Mouse (Mus musculus): ENCODE results near the gene Elmo3. TPM values are rescaled to one million over a fixed set of nuclear protein-coding genes. Genes with fewer than 3 reads are reported as not detected.
A peak's percentile ranks its signal among the peaks of the same experiment; 100 is the strongest.

The Elmo3 gene
- polyA plus RNA-seq, 1 experiment from 2014 or later: 1.6 TPM

GRCm38 (mm10) chr8:105293405-105293804 lies 12.0 kb upstream of the Elmo3 start:
- Histone ChIP-seq H3K27me3 (peaks cover 26% of the 10 kb centered on the region), H3K27ac (no peak overlapping the region), H3K9ac (no peak overlapping the region; the same call in 1 of the 2 replicates), H3K4me2 (no peak overlapping the region), H3K4me3 (no peak overlapping the region), H3K4me1 (replicated peaks) (peaks cover 35% of the 10 kb centered on the region), H3K9me3 (no peaks in the 10 kb centered on the region), H3K36me3 (no peaks in the 10 kb centered on the region)
- ATAC-seq (ENCODE audit: low FRiP score): no peak
- 65% methylated on average over 19 of the region's 19 CpGs for WGBS

- ATAC-seq (ENCODE audit: low FRiP score): no peak
- Histone ChIP-seq H3K27ac (no peak overlapping the region), H3K27me3 (peaks cover 26% of the 10 kb centered on the region), H3K4me1 (replicated peaks) (peaks cover 42% of the 10 kb centered on the region), H3K4me3 (peak overlapping the region; percentile 5; the same call in 1 of the 2 replicates), H3K36me3 (peaks cover 9% of the 10 kb centered on the region), H3K9me3 (no peaks in the 10 kb centered on the region), H3K4me2 (0 out of 2 replicates have a peak overlapping the region, but pooled peaks have one; percentile 21), H3K9ac (no peak overlapping the region)
- WGBS: 74% methylated on average over 9 of the region's 9 CpGs
These were observed 10.6 kb upstream of the Elmo3 start for GRCm38 (mm10) chr8:105294776-105295175.

- no peak for ATAC-seq (ENCODE audit: low FRiP score)
- no peaks in the 10 kb centered on the region for H3K9me3 ChIP-seq
- H3K9ac ChIP-seq: no peak overlapping the region
- 0 out of 2 replicates have a peak overlapping the region, but pooled peaks have one; percentile 21 for H3K4me2 ChIP-seq
- peak overlapping the region; percentile 8; the same call in 1 of the 2 replicates for H3K4me3 ChIP-seq
- peaks cover 40% of the 10 kb centered on the region for H3K4me1 ChIP-seq (replicated peaks)
- 73% methylated on average over 11 of the region's 11 CpGs for WGBS
- peaks cover 25% of the 10 kb centered on the region for H3K27me3 ChIP-seq
- H3K27ac ChIP-seq: no peak overlapping the region
- H3K36me3 ChIP-seq: peaks cover 14% of the 10 kb centered on the region
These were observed 10.1 kb upstream of the Elmo3 start for GRCm38 (mm10) chr8:105295256-105295655.

DNA sequence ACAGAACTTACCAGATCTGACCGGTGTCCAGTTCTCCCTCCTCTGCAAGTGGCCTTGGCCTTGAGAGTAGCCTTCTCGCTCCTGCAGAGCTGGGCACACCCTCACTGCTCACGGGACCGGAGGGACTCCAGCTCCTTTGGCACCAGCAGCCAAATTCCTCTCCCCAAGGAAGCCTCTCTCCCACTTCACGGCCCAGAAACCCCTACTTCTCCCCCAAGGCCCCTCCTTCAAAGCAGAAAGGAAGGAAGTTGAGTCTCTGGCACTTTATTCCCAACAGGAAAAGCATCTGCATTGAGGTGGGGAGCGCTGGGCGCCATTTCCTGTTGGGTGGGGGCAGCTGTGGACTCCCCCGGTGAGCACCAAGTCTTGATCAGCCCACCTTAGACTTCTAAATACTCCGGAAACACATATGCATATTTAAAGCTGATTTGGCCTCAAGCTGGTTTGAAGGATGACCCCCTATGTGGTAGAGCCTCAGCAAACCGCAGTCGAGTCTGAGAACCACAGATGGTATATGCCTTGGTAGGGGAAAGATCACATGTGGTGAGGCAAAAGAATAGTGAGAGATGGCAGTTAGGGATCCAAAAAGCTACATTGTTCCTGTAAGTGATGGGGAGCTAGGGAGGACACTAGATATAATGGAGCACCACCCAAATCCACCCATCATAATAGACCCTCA lies 9.4 kb upstream of the Elmo3 start, which contains the start of gene Exoc3l:
Exoc3l (minus strand) TSS at position 207 of the 679 bp plus-strand sequence.
- peaks cover 22% of the 10 kb centered on the region for H3K36me3 ChIP-seq
- H3K9ac ChIP-seq: 0 out of 2 replicates have a peak within 1 kb of the TSS, but pooled peaks have one; percentile 98
- H3K27ac ChIP-seq: no peak within 1 kb of the TSS
- peaks cover 32% of the 10 kb centered on the region for H3K4me1 ChIP-seq (replicated peaks)
- no peak for ATAC-seq (ENCODE audit: low FRiP score)
- H3K4me3 ChIP-seq: peak within 1 kb of the TSS; percentile 100
- H3K4me2 ChIP-seq: peak within 1 kb of the TSS; percentile 99
- H3K27me3 ChIP-seq: peaks cover 19% of the 10 kb centered on the region
- 61% methylated on average over 11 of the region's 11 CpGs for WGBS
- no peaks in the 10 kb centered on the region for H3K9me3 ChIP-seq

GRCm38 (mm10) chr8:105297511-105298192 lies 7.7 kb upstream of the Elmo3 start, which contains the start of gene E2f4:
TSS of gene E2f4 (plus strand) at chr8:105297663.
- WGBS: under 1% methylated on average over 58 of the region's 58 CpGs
- Histone ChIP-seq H3K27me3 (peaks cover 12% of the 10 kb centered on the region), H3K27ac (peak within 1 kb of the TSS; percentile 76)

DNA sequence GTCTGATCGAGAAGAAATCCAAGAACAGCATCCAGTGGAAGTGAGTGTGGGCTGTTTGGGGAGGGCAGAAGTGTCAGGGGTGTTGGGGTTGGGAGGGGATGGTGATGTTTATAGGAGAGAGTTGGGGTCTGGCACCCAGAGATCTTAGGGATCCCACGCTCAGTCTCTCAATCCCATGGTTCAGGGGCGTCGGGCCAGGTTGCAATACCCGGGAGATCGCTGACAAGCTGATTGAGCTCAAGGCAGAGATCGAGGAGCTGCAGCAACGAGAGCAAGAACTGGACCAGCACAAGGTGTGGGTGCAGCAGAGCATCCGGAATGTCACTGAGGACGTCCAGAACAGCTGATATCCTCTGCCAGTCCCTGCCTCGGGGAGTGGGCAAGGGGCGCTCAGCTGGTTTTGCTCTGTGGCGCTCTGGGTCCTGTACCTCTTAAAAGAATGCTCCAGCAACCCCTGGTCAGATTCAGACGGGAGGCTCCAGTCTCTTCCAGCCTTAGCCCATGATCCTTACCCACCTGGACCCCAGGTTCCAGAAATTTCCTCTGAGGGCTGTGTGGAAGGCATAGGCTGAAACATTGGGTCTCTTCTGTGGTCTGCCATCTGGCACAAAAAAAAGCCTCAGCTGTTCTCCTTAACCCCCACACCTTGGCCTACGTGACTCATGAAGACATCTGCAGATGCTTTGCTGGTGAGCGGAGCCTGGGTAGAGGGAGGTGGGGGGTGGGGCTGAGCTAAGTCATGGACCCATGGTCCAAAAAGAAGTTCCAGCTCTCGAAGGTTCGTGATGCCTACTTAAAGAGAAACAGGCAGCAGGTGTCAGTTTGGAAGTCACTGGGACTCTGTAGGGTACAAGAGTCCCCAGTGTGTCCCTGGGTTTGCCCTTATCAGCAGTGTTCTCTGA lies 6.8 kb upstream of the Elmo3 start:
- 59% methylated on average over 18 of the region's 18 CpGs for WGBS
- Histone ChIP-seq H3K4me1 (replicated peaks) (peaks cover 30% of the 10 kb centered on the region), H3K36me3 (peaks cover 46% of the 10 kb centered on the region), H3K9ac (peak overlapping the region; percentile 98), H3K4me2 (peak overlapping the region; percentile 99), H3K4me3 (peak overlapping the region; percentile 100), H3K27ac (no peak overlapping the region), H3K27me3 (peaks cover 6% of the 10 kb centered on the region; the same call in 1 of the 2 replicates), H3K9me3 (no peaks in the 10 kb centered on the region)
- ATAC-seq (ENCODE audit: low FRiP score): no peak

More at GRCm38 (mm10) chr8:105297511-105298192, 7.7 kb upstream of the Elmo3 start, which contains the start of gene E2f4:
- Histone ChIP-seq H3K9ac (peak within 1 kb of the TSS; percentile 98), H3K4me2 (peak within 1 kb of the TSS; percentile 99), H3K4me1 (replicated peaks) (peaks cover 30% of the 10 kb centered on the region), H3K4me3 (peak within 1 kb of the TSS; percentile 100), H3K36me3 (peaks cover 38% of the 10 kb centered on the region), H3K9me3 (no peaks in the 10 kb centered on the region)
- ATAC-seq (ENCODE audit: low FRiP score): peak; percentile 86

- H3K4me1 ChIP-seq (replicated peaks): peaks cover 40% of the 10 kb centered on the region
These were observed 5.4 kb upstream of the Elmo3 start for GRCm38 (mm10) chr8:105299962-105300361.

GRCm38 (mm10) chr8:105303396-105303795 lies 2.0 kb upstream of the Elmo3 start:
- Histone ChIP-seq H3K4me2 (no peak overlapping the region), H3K4me1 (replicated peaks) (peaks cover 42% of the 10 kb centered on the region), H3K9me3 (no peaks in the 10 kb centered on the region), H3K27ac (no peak overlapping the region), H3K4me3 (no peak overlapping the region), H3K36me3 (peaks cover 78% of the 10 kb centered on the region), H3K27me3 (no peaks in the 10 kb centered on the region), H3K9ac (no peak overlapping the region)
- ATAC-seq (ENCODE audit: low FRiP score): no peak
- WGBS: 88% methylated on average over 8 of the region's 8 CpGs

More at GRCm38 (mm10) chr8:105299962-105300361, 5.4 kb upstream of the Elmo3 start:
- WGBS: 97% methylated on average over 8 of the region's 8 CpGs
- Histone ChIP-seq H3K9me3 (no peaks in the 10 kb centered on the region), H3K27ac (no peak overlapping the region), H3K9ac (no peak overlapping the region), H3K4me3 (no peak overlapping the region), H3K4me2 (no peak overlapping the region), H3K36me3 (peaks cover 59% of the 10 kb centered on the region), H3K27me3 (peaks cover 6% of the 10 kb centered on the region; the same call in 1 of the 2 replicates)
- no peak for ATAC-seq (ENCODE audit: low FRiP score)

GRCm38 (mm10) chr8:105303874-105304273 lies 1.5 kb upstream of the Elmo3 start:
- WGBS: 82% methylated on average over 9 of the region's 9 CpGs
- no peak for ATAC-seq (ENCODE audit: low FRiP score)
- Histone ChIP-seq H3K36me3 (peaks cover 80% of the 10 kb centered on the region), H3K9ac (no peak overlapping the region; the same call in 1 of the 2 replicates), H3K27ac (0 out of 2 replicates have a peak overlapping the region, but pooled peaks have one; percentile 53), H3K4me3 (no peak overlapping the region), H3K4me2 (no peak overlapping the region), H3K4me1 (replicated peaks) (peaks cover 37% of the 10 kb centered on the region), H3K27me3 (no peaks in the 10 kb centered on the region), H3K9me3 (no peaks in the 10 kb centered on the region)

DNA sequence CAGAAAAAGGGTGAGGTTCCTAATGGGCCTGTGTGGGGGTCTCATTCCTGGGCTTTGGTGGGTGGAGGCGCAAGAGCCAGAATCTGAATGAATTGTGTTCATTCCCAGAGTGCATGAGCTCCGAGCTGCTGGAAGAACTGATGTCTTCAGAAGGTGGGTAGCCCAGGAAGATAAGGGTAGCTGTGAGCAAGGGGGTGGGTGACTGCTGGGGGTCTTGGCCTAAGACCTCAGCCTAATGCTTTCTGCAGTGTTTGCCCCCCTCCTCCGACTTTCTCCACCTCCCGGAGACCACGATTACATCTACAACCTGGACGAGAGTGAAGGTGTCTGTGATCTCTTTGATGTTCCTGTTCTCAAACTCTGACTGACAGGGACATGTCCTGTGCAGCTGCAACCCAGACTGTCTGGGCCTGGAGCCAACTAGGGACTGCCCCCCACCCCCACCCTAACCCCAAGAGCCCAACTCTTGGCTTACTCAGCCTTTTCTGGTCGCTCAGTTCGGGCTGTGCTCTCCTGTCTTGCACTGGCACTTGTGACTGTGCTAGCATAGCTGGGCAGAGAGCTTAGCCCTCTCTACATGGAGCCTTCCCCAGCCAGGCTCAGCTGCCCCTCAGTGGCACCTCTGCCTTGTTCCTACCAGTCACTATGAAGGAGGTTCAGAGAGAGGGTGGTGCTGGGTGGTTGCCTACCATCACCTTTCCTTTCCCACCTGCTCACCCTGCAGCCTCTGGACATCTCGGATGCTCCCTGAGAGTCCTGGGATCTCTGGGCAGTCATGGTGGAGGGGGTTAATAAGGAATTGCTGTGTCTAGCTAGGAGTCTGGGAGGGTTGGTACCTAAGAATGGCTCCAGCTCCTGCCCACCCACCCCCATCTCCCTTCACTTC lies 833 bp upstream of the Elmo3 start:
- 68% methylated on average over 9 of the region's 9 CpGs for WGBS
- no peak overlapping the region for H3K4me3 ChIP-seq
- no peak overlapping the region for H3K4me2 ChIP-seq
- H3K27ac ChIP-seq: peak overlapping the region; percentile 53; the same call in 1 of the 2 replicates
- no peaks in the 10 kb centered on the region for H3K9me3 ChIP-seq
- no peaks in the 10 kb centered on the region for H3K27me3 ChIP-seq
- no peak overlapping the region; the same call in 1 of the 2 replicates for H3K9ac ChIP-seq
- peak; percentile 9; the same call in 1 of the 2 replicates for ATAC-seq (ENCODE audit: low FRiP score)
- H3K36me3 ChIP-seq: peaks cover 82% of the 10 kb centered on the region
- H3K4me1 ChIP-seq (replicated peaks): peaks cover 30% of the 10 kb centered on the region

Data from hindbrain, embryonic 13.5 days (tissue).